Mouse (Mus musculus) lung, embryonic 14.5 days (tissue): ENCODE results near the gene Pnpla1. TPM values are rescaled to one million over a fixed set of nuclear protein-coding genes. Genes with fewer than 3 reads are reported as not detected.

Experiments
- ATAC-seq: fragments of 200-750 bp; cut with Nextera tagmentation; 2 replicates; pipeline ENCODE4 v1.8.0; 2017; ENCODE audit warnings: mild to moderate bottlenecking, moderate TSS enrichment, moderate library complexity; ENCODE audit not compliant: insufficient read depth
- DNase-seq: peaks from one replicate; pipeline ENCODE4 v3.0.0-alpha.2; 2015
- H3K27ac ChIP-seq: fragments of 300-500 bp; sonication (generic); 2 replicates; pipeline ENCODE4 v1.5.1; 2014; ENCODE audit warnings: low read depth, mild to moderate bottlenecking, moderate library complexity
- H3K27me3 ChIP-seq: fragments of 300-500 bp; sonication (generic); 2 replicates; pipeline ENCODE4 v1.6.1; 2014; ENCODE audit warnings: low read length, control low read depth; ENCODE audit not compliant: insufficient read depth
- H3K36me3 ChIP-seq: fragments of 300-500 bp; sonication (generic); 2 replicates; pipeline ENCODE4 v1.6.1; 2014; ENCODE audit warnings: control low read depth; ENCODE audit not compliant: insufficient read depth
- H3K4me1 ChIP-seq: fragments of 300-500 bp; sonication (generic); 2 replicates; pipeline ENCODE4 v1.6.1; 2014; ENCODE audit warnings: antibody characterized with exemption, control low read depth; ENCODE audit not compliant: insufficient read depth
- H3K4me2 ChIP-seq: fragments of 300-500 bp; sonication (generic); 2 replicates; pipeline ENCODE4 v1.6.1; 2014; ENCODE audit warnings: mild to moderate bottlenecking
- H3K4me3 ChIP-seq: fragments of 300-500 bp; sonication (generic); 2 replicates; pipeline ENCODE4 v1.5.1; 2014; ENCODE audit warnings: low read depth, low read length
- H3K9ac ChIP-seq: fragments of 300-500 bp; sonication (generic); 2 replicates; pipeline ENCODE4 v1.6.1; 2014
- H3K9me3 ChIP-seq: fragments of 300-500 bp; sonication (generic); 2 replicates; pipeline ENCODE4 v1.6.1; 2016; ENCODE audit warnings: low read depth, low read length, control low read depth
- CTCF ChIP-seq: IDR thresholded peaks from 2 replicates; pipeline ENCODE4 v1.5.1; 2016; ENCODE audit warnings: antibody characterized with exemption, low read depth
- WGBS: fragments of 180-500 bp; shearing (Covaris S2); extraction: QIAGEN DNeasy Blood & Tissue Kit; methylation state at CpG from one replicate; pipeline ENCODE4 v1.1.7; 2014; 5-methylcytosine and 5-hydroxymethylcytosine counted together
- polyA plus RNA-seq: library from polyadenylated mRNA; unstranded; fragments of >200 nt; fragmentation: Nextera tagmentation; extraction: Ambion mirVana; gene quantifications from 2 replicates; pipeline ENCODE4 v1.2.1, GENCODE M21; 2014

The Pnpla1 gene
- polyA plus RNA-seq, 1 experiment from 2014 or later = 0.05 TPM

- no peak overlapping the region for H3K4me2 ChIP-seq
- WGBS = 50% methylated on average over 5 of the region's 5 CpGs
- ATAC-seq (no peak), DNase-seq (no peak)
- H3K27ac ChIP-seq = no peak overlapping the region
- H3K9ac ChIP-seq = no peak overlapping the region
- TF ChIP-seq CTCF = no peak
- no peaks in the 10 kb centered on the region for H3K4me1 ChIP-seq
- H3K9me3 ChIP-seq = no peaks in the 10 kb centered on the region
- H3K36me3 ChIP-seq = no peaks in the 10 kb centered on the region
- H3K27me3 ChIP-seq = no peaks in the 10 kb centered on the region
- H3K4me3 ChIP-seq = no peak overlapping the region
Measured at GRCm38 (mm10) chr17:28898249-28898648, 40.0 kb downstream of the Pnpla1 start.

DNA sequence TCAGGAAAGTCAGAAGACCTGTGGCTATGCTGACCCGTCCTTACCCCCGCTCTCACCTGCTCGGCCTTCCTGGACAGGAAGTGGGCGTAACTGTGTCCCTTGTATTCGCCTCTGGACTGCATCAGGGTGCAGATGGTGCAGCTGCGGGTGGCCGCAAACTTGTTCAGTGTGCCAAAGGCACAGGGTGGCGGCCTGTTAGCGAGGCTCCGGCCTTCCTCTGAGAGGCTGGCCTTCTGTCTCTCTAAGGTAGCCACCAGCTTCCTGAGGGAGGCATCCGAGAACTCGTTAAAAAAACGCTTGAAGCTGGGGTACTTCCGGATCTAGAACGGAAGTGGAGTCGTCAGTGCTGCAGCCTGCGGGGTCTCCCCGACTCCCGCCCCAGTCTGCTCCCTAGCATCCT is 41.2 kb downstream of the Pnpla1 start:
- Histone ChIP-seq H3K9me3 (no peaks in the 10 kb centered on the region), H3K4me3 (no peak overlapping the region), H3K27me3 (no peaks in the 10 kb centered on the region), H3K4me2 (no peak overlapping the region), H3K9ac (no peak overlapping the region), H3K27ac (no peak overlapping the region), H3K4me1 (no peaks in the 10 kb centered on the region), H3K36me3 (no peaks in the 10 kb centered on the region)
- 64% methylated on average over 19 of the region's 19 CpGs for WGBS
- no peak for TF ChIP-seq CTCF
- ATAC-seq (no peak), DNase-seq (no peak)

DNA sequence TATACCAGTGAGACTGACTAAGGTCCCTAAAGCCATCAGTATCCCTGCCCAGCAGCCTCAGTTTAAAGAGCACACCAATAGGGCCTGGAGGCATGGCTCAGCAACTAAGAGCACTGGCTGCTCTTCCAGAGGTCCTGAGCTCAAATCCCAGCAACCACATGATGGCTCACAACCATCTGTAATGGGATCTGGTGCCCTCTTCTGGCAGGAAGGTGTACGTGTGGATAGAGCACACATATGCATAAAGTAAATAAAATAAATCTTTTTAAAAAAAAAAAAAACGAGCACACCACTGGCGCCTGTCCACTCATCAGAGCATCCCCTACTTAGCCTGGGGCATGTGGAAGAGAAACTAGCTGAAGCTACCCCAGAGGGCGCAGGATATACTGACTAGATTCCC is 43.3 kb downstream of the Pnpla1 start:
- DNase-seq (no peak), ATAC-seq (no peak)
- no peaks in the 10 kb centered on the region for H3K4me1 ChIP-seq
- H3K4me3 ChIP-seq = no peak overlapping the region
- no peaks in the 10 kb centered on the region for H3K27me3 ChIP-seq
- 57% methylated on average over 4 of the region's 4 CpGs for WGBS
- H3K36me3 ChIP-seq = no peaks in the 10 kb centered on the region
- H3K27ac ChIP-seq = no peak overlapping the region
- no peaks in the 10 kb centered on the region for H3K9me3 ChIP-seq
- TF ChIP-seq CTCF = peak; percentile 35
- H3K4me2 ChIP-seq = no peak overlapping the region
- H3K9ac ChIP-seq = no peak overlapping the region

DNA sequence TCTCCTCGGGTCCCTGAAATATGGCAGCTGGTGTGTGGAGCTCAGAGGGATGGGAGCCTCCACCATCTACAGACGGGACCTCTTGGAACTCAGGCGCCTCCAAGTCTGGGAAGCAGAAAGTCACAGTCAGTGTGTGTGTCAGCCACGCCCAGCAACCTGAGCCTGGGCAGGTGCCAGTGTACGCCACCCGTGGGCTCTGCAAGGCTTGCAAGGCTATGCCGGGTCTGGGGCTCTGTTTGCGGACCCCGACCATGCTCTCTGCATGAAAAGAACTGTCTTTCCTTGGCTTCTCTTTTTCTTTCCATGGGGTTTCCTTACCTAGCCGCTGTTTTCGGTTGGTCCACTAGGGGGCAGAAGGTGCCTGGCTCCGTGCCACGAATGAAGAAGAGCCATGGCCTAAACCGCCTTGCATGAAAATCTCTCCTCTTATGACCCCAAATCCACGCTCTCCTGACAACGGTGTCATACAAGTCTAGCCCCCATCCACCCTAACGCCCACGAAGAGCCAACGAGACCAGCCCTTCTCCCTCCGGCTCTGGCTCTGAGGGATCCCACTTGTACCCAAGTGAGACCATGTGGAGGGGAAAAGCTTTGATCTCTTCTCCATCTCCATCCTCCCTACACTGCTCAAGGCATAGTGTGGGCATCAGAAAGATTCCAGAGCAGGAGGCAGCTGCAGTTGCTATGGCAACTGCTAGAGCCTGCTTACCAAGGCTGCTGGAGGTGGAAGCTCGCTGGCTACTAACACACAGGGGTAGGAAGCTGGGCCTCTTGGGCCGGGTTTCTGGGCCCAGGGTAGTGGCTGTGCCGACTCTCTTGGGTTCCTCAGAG is 46.5 kb downstream of the Pnpla1 start:
- DNase-seq = peak; percentile 83
- Histone ChIP-seq H3K9me3 (no peaks in the 10 kb centered on the region), H3K4me3 (no peak overlapping the region), H3K4me2 (no peak overlapping the region), H3K27ac (no peak overlapping the region), H3K36me3 (no peaks in the 10 kb centered on the region), H3K9ac (no peak overlapping the region), H3K27me3 (peaks cover 5% of the 10 kb centered on the region; the same call in 1 of the 2 replicates), H3K4me1 (no peaks in the 10 kb centered on the region)
- peak; percentile 41; the same call in 1 of the 2 replicates for ATAC-seq
- peak; percentile 85 for TF ChIP-seq CTCF
- WGBS = 28% methylated on average over 23 of the region's 23 CpGs

DNA sequence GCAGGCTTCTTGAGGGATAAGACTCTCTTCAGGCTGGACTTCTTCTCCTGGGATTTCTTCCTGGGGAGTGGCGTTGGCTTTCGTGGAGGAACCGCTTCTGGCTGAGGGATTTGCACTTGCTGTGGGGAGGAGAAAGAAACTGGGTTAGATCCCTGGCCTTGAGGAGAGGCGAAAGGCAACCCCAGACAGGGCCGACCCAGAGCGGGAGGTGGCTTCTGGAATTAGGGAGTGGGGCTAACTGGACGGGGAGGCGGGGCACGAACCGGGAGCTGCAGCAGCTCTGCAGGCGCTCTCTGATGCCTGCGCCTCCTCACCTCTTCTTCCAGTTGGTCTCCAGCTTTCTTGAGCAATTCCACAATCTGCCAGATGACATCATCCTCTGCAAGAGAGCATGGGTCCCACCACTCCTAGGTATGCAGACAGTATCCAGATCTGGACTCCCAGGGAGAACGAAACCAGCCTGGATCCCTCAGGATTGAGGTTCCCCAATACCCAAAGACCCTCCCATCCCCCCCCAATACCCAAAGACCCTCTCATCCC is 47.2 kb downstream of the Pnpla1 start:
- DNase-seq (no peak), ATAC-seq (no peak)
- no peaks in the 10 kb centered on the region for H3K36me3 ChIP-seq
- no peak overlapping the region for H3K27ac ChIP-seq
- H3K4me3 ChIP-seq = no peak overlapping the region
- no peak overlapping the region for H3K9ac ChIP-seq
- H3K4me2 ChIP-seq = no peak overlapping the region
- peaks cover 11% of the 10 kb centered on the region; the same call in 1 of the 2 replicates for H3K27me3 ChIP-seq
- WGBS = 69% methylated on average over 13 of the region's 13 CpGs
- TF ChIP-seq CTCF = no peak
- no peaks in the 10 kb centered on the region for H3K9me3 ChIP-seq
- H3K4me1 ChIP-seq = no peaks in the 10 kb centered on the region

DNA sequence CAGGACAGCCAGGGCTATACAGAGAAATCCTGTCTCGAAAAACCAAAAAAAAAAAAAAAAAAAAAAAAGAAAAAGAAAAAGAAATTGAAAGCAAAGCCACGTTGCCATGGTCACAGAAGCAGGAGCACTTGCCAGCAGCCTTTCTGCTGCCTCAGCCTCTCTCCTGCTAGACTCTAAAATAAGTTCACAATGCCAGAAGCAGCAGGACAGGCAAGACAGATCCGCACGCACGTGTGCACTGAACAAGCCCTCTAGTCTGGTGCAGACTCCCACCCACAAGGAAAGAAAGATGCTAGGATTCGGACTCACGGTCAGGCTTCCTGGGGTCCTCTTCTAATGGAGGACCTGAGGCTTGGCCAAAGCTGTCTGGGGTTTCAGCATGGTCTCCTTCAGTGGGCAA is 49.7 kb downstream of the Pnpla1 start:
- TF ChIP-seq CTCF = no peak
- Histone ChIP-seq H3K4me1 (no peaks in the 10 kb centered on the region), H3K9ac (no peak overlapping the region), H3K27me3 (peaks cover 11% of the 10 kb centered on the region; the same call in 1 of the 2 replicates), H3K9me3 (no peaks in the 10 kb centered on the region), H3K27ac (no peak overlapping the region), H3K4me2 (no peak overlapping the region), H3K4me3 (no peak overlapping the region), H3K36me3 (no peaks in the 10 kb centered on the region)
- no peak for ATAC-seq
- no peak for DNase-seq
- WGBS = 83% methylated on average over 7 of the region's 7 CpGs

- ATAC-seq = no peak
- 7% methylated on average over 29 of the region's 29 CpGs for WGBS
Measured at GRCm38 (mm10) chr17:28909252-28909941, 51.2 kb downstream of the Pnpla1 start.

More at GRCm38 (mm10) chr17:28909252-28909941, 51.2 kb downstream of the Pnpla1 start:
- Histone ChIP-seq H3K9ac (peak overlapping the region; percentile 13), H3K36me3 (no peaks in the 10 kb centered on the region), H3K4me2 (peak overlapping the region; percentile 53), H3K4me3 (0 out of 2 replicates have a peak overlapping the region, but pooled peaks have one; percentile 2), H3K27ac (no peak overlapping the region), H3K9me3 (no peaks in the 10 kb centered on the region), H3K4me1 (no peaks in the 10 kb centered on the region), H3K27me3 (peaks cover 11% of the 10 kb centered on the region; the same call in 1 of the 2 replicates)
- peak; percentile 75 for DNase-seq
- peak; percentile 69 for TF ChIP-seq CTCF
